14 mouse cellular contexts compared by ENCODE assay signal in genomic region chr7:80970913-80971312, GRCm38 (mm10). TPM values are rescaled to one million over a fixed set of nuclear protein-coding genes. Genes with fewer than 3 reads are reported as not detected.
A peak's percentile ranks its signal among the peaks of the same experiment; 100 is the strongest.
DNase-seq lines count a peak whose midpoint lies in the region; ATAC-seq and TF ChIP-seq lines count a peak whose summit lies in the region.
"Had no signal": no experiment of that assay in that cellular context is flagged by ENCODE, and none has a peak within 500 bp of the region (broad histone marks: within the 10 kb centered on the region; RNA-seq: fewer than 3 reads in every experiment).

No protein-coding gene starts in this region.

- TF ChIP-seq POLR2A in liver, adult 2 months (IDR thresholded peaks at IDR 0.05; ENCODE audit: extremely low read depth, insufficient read depth, low read length) = no peak

- 13% methylated on average over 3 of the region's 3 CpGs for WGBS in liver, adult 2 months
- 58% methylated on average over 3 of the region's 3 CpGs for WGBS in liver, embryonic 12.5 days (ENCODE audit: insufficient replicate concordance)
- 52% methylated on average over 3 of the region's 3 CpGs for WGBS in intestine, embryonic 15.5 days
- 51% methylated on average over 3 of the region's 3 CpGs for WGBS in liver, embryonic 16.5 days (ENCODE audit: insufficient replicate concordance)

- peak; percentile 26 for DNase-seq in gastrocnemius, adult 2 months
- DNase-seq in gastrocnemius, postnatal 36 days = no peak
- peak; percentile 99 for DNase-seq in liver, adult 2 months (ENCODE audit: extremely low read depth, low read depth, low spot score)
- no peak for DNase-seq in left cerebral cortex, postnatal 10 days (ENCODE audit: extremely low spot score in 1 of 2, low spot score in 2 of 2)
- DNase-seq: cerebellum, adult 18-20 months; layer of hippocampus, adult 9-11 months; lung, postnatal 14 days; retina, postnatal 1 day had no signal

- intact Hi-C loops in gastrocnemius, adult 2 months (cut with DNase I) = no loop called here
- intact Hi-C loops in gastrocnemius, postnatal 36 days (cut with DNase I) = no loop called here
- intact Hi-C loops in left cerebral cortex, postnatal 10 days (cut with DNase I) = no loop called here

- H3K36me3 ChIP-seq in liver, adult 2 months (ENCODE audit: control insufficient read depth, insufficient read depth, low read length) = no peaks in the 10 kb centered on the region
- no peaks in the 10 kb centered on the region for H3K36me3 ChIP-seq in liver, embryonic 12.5 days
- no peaks in the 10 kb centered on the region for H3K36me3 ChIP-seq in intestine, embryonic 15.5 days
- no peaks in the 10 kb centered on the region for H3K36me3 ChIP-seq in liver, embryonic 16.5 days (ENCODE audit: control insufficient read depth, insufficient read depth)
- H3K36me3 ChIP-seq: embryonic facial prominence, embryonic 13.5 days; limb, embryonic 15.5 days had no signal

- no peak for TF ChIP-seq CTCF in gastrocnemius, adult 2 months (IDR thresholded peaks at IDR 0.05)
- TF ChIP-seq CTCF in liver, adult 2 months (IDR thresholded peaks at IDR 0.05; ENCODE audit: low read depth, low read length) = no peak

- H3K79me2 ChIP-seq in liver, adult 2 months (ENCODE audit: control insufficient read depth, insufficient read depth, low read length) = no peaks in the 10 kb centered on the region

- H3K4me2 ChIP-seq in liver, embryonic 12.5 days = no peak overlapping the region
- H3K4me2 ChIP-seq in intestine, embryonic 15.5 days (replicated peaks) = no peak overlapping the region
- no peak overlapping the region for H3K4me2 ChIP-seq in liver, embryonic 16.5 days (ENCODE audit: low read depth, low read length)
- H3K4me2 ChIP-seq: embryonic facial prominence, embryonic 13.5 days; limb, embryonic 15.5 days had no signal

- no peak for ATAC-seq in liver, embryonic 12.5 days
- ATAC-seq in intestine, embryonic 15.5 days = peak; percentile 71
- peak; percentile 59; the same call in 1 of the 2 replicates for ATAC-seq in liver, embryonic 16.5 days (ENCODE audit: low read depth)
- no peak for ATAC-seq in granulocyte monocyte progenitor cell, adult 5-6 weeks (replicated peaks; ENCODE audit: poor library complexity, severe bottlenecking)

- no peak overlapping the region for H3K9ac ChIP-seq in liver, adult 2 months (ENCODE audit: low read depth, low read length)
- no peak overlapping the region for H3K9ac ChIP-seq in liver, embryonic 12.5 days
- H3K9ac ChIP-seq in intestine, embryonic 15.5 days = no peak overlapping the region
- H3K9ac ChIP-seq in liver, embryonic 16.5 days (ENCODE audit: low read depth, low read length) = no peak overlapping the region
- H3K9ac ChIP-seq: embryonic facial prominence, embryonic 13.5 days; limb, embryonic 15.5 days had no signal

- no peaks in the 10 kb centered on the region for H3K27me3 ChIP-seq in liver, adult 2 months (ENCODE audit: control insufficient read depth, insufficient read depth, low read length)
- no peaks in the 10 kb centered on the region for H3K27me3 ChIP-seq in liver, embryonic 12.5 days (replicated peaks)
- no peaks in the 10 kb centered on the region for H3K27me3 ChIP-seq in intestine, embryonic 15.5 days (replicated peaks)
- no peaks in the 10 kb centered on the region for H3K27me3 ChIP-seq in liver, embryonic 16.5 days (ENCODE audit: control insufficient read depth, insufficient read depth, low read depth, low read length)
- H3K27me3 ChIP-seq: embryonic facial prominence, embryonic 13.5 days; limb, embryonic 15.5 days had no signal

- H3K4me3 ChIP-seq in gastrocnemius, adult 2 months = no peak overlapping the region
- no peak overlapping the region for H3K4me3 ChIP-seq in liver, adult 2 months (ENCODE audit: insufficient read depth, low read depth, low read length)
- H3K4me3 ChIP-seq in liver, embryonic 12.5 days = no peak overlapping the region
- H3K4me3 ChIP-seq in intestine, embryonic 15.5 days (replicated peaks) = no peak overlapping the region
- H3K4me3 ChIP-seq in liver, embryonic 16.5 days (ENCODE audit: low read depth, low read length) = no peak overlapping the region
- H3K4me3 ChIP-seq: embryonic facial prominence, embryonic 13.5 days; limb, embryonic 15.5 days had no signal

- H3K27ac ChIP-seq in gastrocnemius, adult 2 months = no peak overlapping the region
- H3K27ac ChIP-seq in liver, adult 2 months (replicated peaks; ENCODE audit: insufficient read depth, low read depth, low read length) = peak overlapping the region; percentile 95
- no peak overlapping the region for H3K27ac ChIP-seq in liver, embryonic 12.5 days
- H3K27ac ChIP-seq in intestine, embryonic 15.5 days = no peak overlapping the region
- H3K27ac ChIP-seq in liver, embryonic 16.5 days (ENCODE audit: low read length) = peak overlapping the region; percentile 5; the same call in 1 of the 2 replicates
- H3K27ac ChIP-seq: embryonic facial prominence, embryonic 13.5 days; limb, embryonic 15.5 days had no signal

- H3K4me1 ChIP-seq in liver, adult 2 months (ENCODE audit: control insufficient read depth, insufficient read depth, low read length) = peaks cover 12% of the 10 kb centered on the region
- no peaks in the 10 kb centered on the region for H3K4me1 ChIP-seq in liver, embryonic 12.5 days
- no peaks in the 10 kb centered on the region for H3K4me1 ChIP-seq in intestine, embryonic 15.5 days (replicated peaks)
- H3K4me1 ChIP-seq in liver, embryonic 16.5 days (ENCODE audit: control insufficient read depth, low read depth, low read length) = no peaks in the 10 kb centered on the region
- H3K4me1 ChIP-seq: embryonic facial prominence, embryonic 13.5 days; limb, embryonic 15.5 days had no signal

- peaks cover 6% of the 10 kb centered on the region; the same call in 1 of the 2 replicates for H3K9me3 ChIP-seq in liver, embryonic 12.5 days (replicated peaks)
- H3K9me3 ChIP-seq in intestine, embryonic 15.5 days = no peaks in the 10 kb centered on the region
- no peaks in the 10 kb centered on the region for H3K9me3 ChIP-seq in liver, embryonic 16.5 days (replicated peaks; ENCODE audit: control insufficient read depth, low read length)
- H3K9me3 ChIP-seq: embryonic facial prominence, embryonic 13.5 days; limb, embryonic 15.5 days had no signal

RNA-seq across cellular contexts. Expression of gene Zfp592, which starts 22.6 kb away (rescaled TPM):
- 10 to 100 TPM; 11.6 to 20.1 TPM for total RNA-seq in gastrocnemius, adult 2 months (2021)
- 10 to 100 TPM; 10.3 to 11.4 TPM for total RNA-seq in gastrocnemius, postnatal 36 days (2021)
- total RNA-seq in liver, adult 2 months (2014; rRNA removed) = 6.7 and 9.9 TPM in 2 replicates
- 6.8 and 11.3 TPM in 2 replicates for polyA plus RNA-seq in liver, adult 2 months (2012; rRNA removed)
- 11.9 and 12.0 TPM in 2 replicates for polyA plus RNA-seq in liver, embryonic 12.5 days (2016; fragmentation: Nextera tagmentation; extraction: Ambion mirVana)
- polyA plus RNA-seq in intestine, embryonic 15.5 days (2015; fragmentation: Nextera tagmentation; extraction: Ambion mirVana) = 9.8 and 10.7 TPM in 2 replicates
- 7.1 and 8.1 TPM in 2 replicates for polyA plus RNA-seq in liver, embryonic 16.5 days (2015; fragmentation: Nextera tagmentation; extraction: Ambion mirVana)
- 26.4 and 37.5 TPM in 2 replicates for total RNA-seq in granulocyte monocyte progenitor cell, adult 5-6 weeks (2014; fragmentation: Nextera tagmentation)
- 21.8 and 24.4 TPM in 2 replicates for total RNA-seq in granulocyte monocyte progenitor cell, adult 5-6 weeks (2017)
- 10 to 100 TPM; 21.2 to 22.9 TPM for total RNA-seq in left cerebral cortex, postnatal 10 days (2021)

RNA-seq across cellular contexts. Expression of gene Sec11a, which starts 23.3 kb away (rescaled TPM):
- total RNA-seq in gastrocnemius, adult 2 months (2021) = 10 to 100 TPM; 21.4 to 31.5 TPM
- total RNA-seq in gastrocnemius, postnatal 36 days (2021) = 10 to 100 TPM; 24.5 to 25.2 TPM
- total RNA-seq in liver, adult 2 months (2014; rRNA removed) = 80.9 and 103 TPM in 2 replicates
- polyA plus RNA-seq in liver, adult 2 months (2012; rRNA removed) = 52.0 and 64.6 TPM in 2 replicates
- polyA plus RNA-seq in liver, embryonic 12.5 days (2016; fragmentation: Nextera tagmentation; extraction: Ambion mirVana) = 123 and 124 TPM in 2 replicates
- polyA plus RNA-seq in intestine, embryonic 15.5 days (2015; fragmentation: Nextera tagmentation; extraction: Ambion mirVana) = 246 and 254 TPM in 2 replicates
- 98.7 and 99.0 TPM in 2 replicates for polyA plus RNA-seq in liver, embryonic 16.5 days (2015; fragmentation: Nextera tagmentation; extraction: Ambion mirVana)
- total RNA-seq in granulocyte monocyte progenitor cell, adult 5-6 weeks (2014; fragmentation: Nextera tagmentation) = 144 and 167 TPM in 2 replicates
- total RNA-seq in granulocyte monocyte progenitor cell, adult 5-6 weeks (2017) = 393 and 465 TPM in 2 replicates
- 10 to 100 TPM; 57.5 to 61.8 TPM for total RNA-seq in left cerebral cortex, postnatal 10 days (2021)

Comparison
In these comparisons a context has a peak if more than half of its experiments do, and no peak if none do; other contexts are left out.
1. DNase-seq: peak in gastrocnemius, adult 2 months (single experiment) and liver, adult 2 months (single experiment); none in gastrocnemius, postnatal 36 days (0 of 2) and left cerebral cortex, postnatal 10 days (0 of 2).
2. H3K27ac ChIP-seq: peak in liver, adult 2 months (single experiment) and liver, embryonic 16.5 days (single experiment); none in gastrocnemius, adult 2 months (single experiment), liver, embryonic 12.5 days (single experiment) and intestine, embryonic 15.5 days (single experiment).
3. ATAC-seq: peak in intestine, embryonic 15.5 days (single experiment) and liver, embryonic 16.5 days (single experiment); none in liver, embryonic 12.5 days (single experiment) and granulocyte monocyte progenitor cell, adult 5-6 weeks (single experiment).